Mouse (Mus musculus): ENCODE data around the gene Sox21. TPM values are rescaled to one million over a fixed set of nuclear protein-coding genes. Genes with fewer than 3 reads are reported as not detected.

The Sox21 gene
- polyA plus RNA-seq, 1 experiment from 2014 or later, result 6.8 TPM

GRCm38 (mm10) chr14:118216826-118217225 lies 20.0 kb downstream of the Sox21 start:
- ATAC-seq (ENCODE audit: low FRiP score, low TSS enrichment) (no peak), DNase-seq (ENCODE audit: low spot score) (no peak)
- Histone ChIP-seq H3K9me3 (ENCODE audit: control insufficient read depth, low read length) (no peaks in the 10 kb centered on the region), H3K9ac (ENCODE audit: low read length) (no peak overlapping the region), H3K4me1 (replicated peaks; ENCODE audit: control insufficient read depth, insufficient read depth) (no peaks in the 10 kb centered on the region), H3K27me3 (ENCODE audit: control insufficient read depth, insufficient read depth, low read length) (no peaks in the 10 kb centered on the region), H3K36me3 (ENCODE audit: control insufficient read depth, insufficient read depth, low read length) (no peaks in the 10 kb centered on the region), H3K27ac (replicated peaks) (no peak overlapping the region), H3K4me2 (replicated peaks; ENCODE audit: low read depth) (no peak overlapping the region), H3K4me3 (ENCODE audit: low read depth, low read length) (no peak overlapping the region)
- 87% methylated on average over 8 of the region's 8 CpGs for WGBS
- TF ChIP-seq EP300 (optimal IDR thresholded peaks at IDR 0.05), result no peak
- no peak for TF ChIP-seq CTCF (IDR thresholded peaks at IDR 0.05; ENCODE audit: low read depth)

GRCm38 (mm10) chr14:118212188-118212804 lies 24.5 kb downstream of the Sox21 start:
- Histone ChIP-seq H3K4me2 (replicated peaks; ENCODE audit: low read depth) (no peak overlapping the region), H3K9ac (ENCODE audit: low read length) (no peak overlapping the region), H3K27ac (replicated peaks) (no peak overlapping the region), H3K4me3 (ENCODE audit: low read depth, low read length) (no peak overlapping the region), H3K4me1 (replicated peaks; ENCODE audit: control insufficient read depth, insufficient read depth) (no peaks in the 10 kb centered on the region), H3K27me3 (ENCODE audit: control insufficient read depth, insufficient read depth, low read length) (no peaks in the 10 kb centered on the region), H3K36me3 (ENCODE audit: control insufficient read depth, insufficient read depth, low read length) (no peaks in the 10 kb centered on the region), H3K9me3 (ENCODE audit: control insufficient read depth, low read length) (no peaks in the 10 kb centered on the region)
- TF ChIP-seq CTCF (IDR thresholded peaks at IDR 0.05; ENCODE audit: low read depth) (no peak), EP300 (optimal IDR thresholded peaks at IDR 0.05) (no peak)
- DNase-seq (ENCODE audit: low spot score) (no peak), ATAC-seq (ENCODE audit: low FRiP score, low TSS enrichment) (no peak)
- 71% methylated on average over 15 of the region's 15 CpGs for WGBS

DNA sequence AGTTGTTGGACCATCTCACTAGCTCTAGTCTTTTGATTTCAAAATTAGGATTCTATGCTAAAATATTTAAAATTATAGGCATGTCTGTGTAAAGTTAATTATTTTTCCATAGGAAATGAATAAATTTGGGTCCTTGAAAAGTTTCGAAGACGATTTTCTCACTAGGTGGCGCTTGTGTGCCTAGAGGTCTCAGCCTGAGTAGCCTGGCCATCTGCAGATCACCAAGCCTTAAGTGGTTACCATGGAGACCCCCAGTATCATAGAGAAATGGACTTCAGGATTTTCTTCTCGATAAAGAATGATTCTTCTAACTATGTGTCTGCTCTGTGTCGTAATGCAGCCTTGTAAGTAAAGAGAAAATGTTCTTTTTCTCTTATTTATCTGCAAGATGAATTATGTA lies 27.2 kb downstream of the Sox21 start:
- Histone ChIP-seq H3K36me3 (ENCODE audit: control insufficient read depth, insufficient read depth, low read length) (no peaks in the 10 kb centered on the region), H3K27ac (replicated peaks) (no peak overlapping the region), H3K4me3 (ENCODE audit: low read depth, low read length) (no peak overlapping the region), H3K27me3 (ENCODE audit: control insufficient read depth, insufficient read depth, low read length) (no peaks in the 10 kb centered on the region), H3K4me1 (replicated peaks; ENCODE audit: control insufficient read depth, insufficient read depth) (no peaks in the 10 kb centered on the region), H3K4me2 (replicated peaks; ENCODE audit: low read depth) (no peak overlapping the region), H3K9me3 (ENCODE audit: control insufficient read depth, low read length) (no peaks in the 10 kb centered on the region), H3K9ac (ENCODE audit: low read length) (no peak overlapping the region)
- ATAC-seq (ENCODE audit: low FRiP score, low TSS enrichment) (no peak), DNase-seq (ENCODE audit: low spot score) (no peak)
- TF ChIP-seq EP300 (optimal IDR thresholded peaks at IDR 0.05), result no peak
- TF ChIP-seq CTCF (IDR thresholded peaks at IDR 0.05; ENCODE audit: low read depth), result peak; percentile 72
- WGBS, result 19% methylated on average over 5 of the region's 5 CpGs

DNA sequence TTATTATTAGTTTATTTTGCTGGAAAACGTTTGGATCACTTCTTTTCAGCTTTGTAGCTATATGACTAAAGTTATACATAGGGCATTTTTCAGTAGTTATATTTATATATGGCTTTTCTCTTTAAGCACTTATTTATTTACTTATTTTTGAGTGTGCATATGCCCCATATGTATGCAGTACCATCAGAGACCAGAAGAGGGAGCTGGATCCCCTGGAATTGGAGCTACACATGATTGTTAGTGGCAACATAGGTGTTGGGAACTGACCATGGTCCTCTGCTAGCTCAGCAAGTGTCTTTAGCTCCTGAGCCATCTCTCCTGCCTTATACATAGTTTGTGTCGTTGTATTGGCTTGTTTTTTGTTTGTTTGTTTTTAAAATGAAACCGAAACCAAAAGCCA lies 29.5 kb downstream of the Sox21 start:
- DNase-seq (ENCODE audit: low spot score), result no peak
- H3K27ac ChIP-seq (replicated peaks), result no peak overlapping the region
- WGBS, result 90% methylated on average over 3 of the region's 3 CpGs

GRCm38 (mm10) chr14:118203031-118203430 lies 33.8 kb downstream of the Sox21 start:
- Histone ChIP-seq H3K36me3 (ENCODE audit: control insufficient read depth, insufficient read depth, low read length) (no peaks in the 10 kb centered on the region), H3K27ac (replicated peaks) (no peak overlapping the region), H3K9me3 (ENCODE audit: control insufficient read depth, low read length) (no peaks in the 10 kb centered on the region), H3K4me2 (replicated peaks; ENCODE audit: low read depth) (no peak overlapping the region), H3K4me1 (replicated peaks; ENCODE audit: control insufficient read depth, insufficient read depth) (no peaks in the 10 kb centered on the region), H3K27me3 (ENCODE audit: control insufficient read depth, insufficient read depth, low read length) (no peaks in the 10 kb centered on the region), H3K9ac (ENCODE audit: low read length) (no peak overlapping the region), H3K4me3 (ENCODE audit: low read depth, low read length) (no peak overlapping the region)
- TF ChIP-seq EP300 (optimal IDR thresholded peaks at IDR 0.05), result no peak
- TF ChIP-seq CTCF (IDR thresholded peaks at IDR 0.05; ENCODE audit: low read depth), result peak; percentile 38
- DNase-seq (ENCODE audit: low spot score) (no peak), ATAC-seq (ENCODE audit: low FRiP score, low TSS enrichment) (no peak)
- 80% methylated on average over 7 of the region's 7 CpGs for WGBS

More for the DNA sequence above, 29.5 kb downstream of the Sox21 start:
- Histone ChIP-seq H3K36me3 (ENCODE audit: control insufficient read depth, insufficient read depth, low read length) (no peaks in the 10 kb centered on the region), H3K4me3 (ENCODE audit: low read depth, low read length) (no peak overlapping the region), H3K4me2 (replicated peaks; ENCODE audit: low read depth) (no peak overlapping the region), H3K4me1 (replicated peaks; ENCODE audit: control insufficient read depth, insufficient read depth) (no peaks in the 10 kb centered on the region), H3K27me3 (ENCODE audit: control insufficient read depth, insufficient read depth, low read length) (no peaks in the 10 kb centered on the region), H3K9me3 (ENCODE audit: control insufficient read depth, low read length) (no peaks in the 10 kb centered on the region), H3K9ac (ENCODE audit: low read length) (no peak overlapping the region)
- no peak for ATAC-seq (ENCODE audit: low FRiP score, low TSS enrichment)
- TF ChIP-seq EP300 (optimal IDR thresholded peaks at IDR 0.05) (no peak), CTCF (IDR thresholded peaks at IDR 0.05; ENCODE audit: low read depth) (peak; percentile 47)

- WGBS, result 76% methylated on average over 5 of the region's 5 CpGs
- TF ChIP-seq CTCF (IDR thresholded peaks at IDR 0.05; ENCODE audit: low read depth) (no peak), EP300 (optimal IDR thresholded peaks at IDR 0.05) (no peak)
- H3K4me2 ChIP-seq (replicated peaks; ENCODE audit: low read depth), result no peak overlapping the region
- no peaks in the 10 kb centered on the region for H3K4me1 ChIP-seq (replicated peaks; ENCODE audit: control insufficient read depth, insufficient read depth)
- no peaks in the 10 kb centered on the region for H3K36me3 ChIP-seq (ENCODE audit: control insufficient read depth, insufficient read depth, low read length)
- ATAC-seq (ENCODE audit: low FRiP score, low TSS enrichment), result no peak
- DNase-seq (ENCODE audit: low spot score), result no peak
- H3K4me3 ChIP-seq (ENCODE audit: low read depth, low read length), result no peak overlapping the region
- no peak overlapping the region for H3K27ac ChIP-seq (replicated peaks)
- no peaks in the 10 kb centered on the region for H3K27me3 ChIP-seq (ENCODE audit: control insufficient read depth, insufficient read depth, low read length)
- H3K9me3 ChIP-seq (ENCODE audit: control insufficient read depth, low read length), result no peaks in the 10 kb centered on the region
- H3K9ac ChIP-seq (ENCODE audit: low read length), result no peak overlapping the region
Measured at GRCm38 (mm10) chr14:118202006-118202405, 34.8 kb downstream of the Sox21 start.
